Mouse (Mus musculus): ENCODE measurements around the gene Cacng4.
A peak's percentile ranks its signal among the peaks of the same experiment; 100 is the strongest.

DNA sequence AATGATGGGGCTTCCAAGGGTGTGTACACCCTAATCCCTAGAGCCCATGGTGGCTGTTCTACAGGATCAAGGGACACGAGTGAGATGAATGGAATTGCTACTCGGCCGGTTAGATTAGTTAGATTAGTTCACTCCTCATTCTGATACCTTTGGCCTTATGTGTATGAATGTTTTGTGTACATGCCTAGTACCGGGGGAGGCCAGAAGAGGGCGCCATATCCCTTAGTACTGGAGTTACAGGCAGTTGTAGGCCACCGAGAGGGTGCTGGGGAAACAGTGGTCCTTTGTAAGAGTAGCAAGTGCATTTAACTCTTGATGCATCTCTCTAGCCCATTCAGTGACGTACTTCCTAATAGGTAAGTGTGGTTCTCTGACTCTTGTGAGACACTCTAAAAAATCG lies 14.2 kb upstream of the Cacng4 start:
- TF ChIP-seq CTCF (IDR thresholded peaks at IDR 0.05; ENCODE audit: borderline replicate concordance, extremely low read depth, insufficient read depth, insufficient read length) (peak; percentile 39; the same call in 1 of the 2 replicates), POLR2A (IDR thresholded peaks at IDR 0.05; ENCODE audit: borderline replicate concordance, extremely low read depth, insufficient read depth, insufficient read length, poor library complexity, severe bottlenecking) (no peak)
